17 mouse cellular contexts compared by ENCODE assay signal in the genomic region with DNA sequence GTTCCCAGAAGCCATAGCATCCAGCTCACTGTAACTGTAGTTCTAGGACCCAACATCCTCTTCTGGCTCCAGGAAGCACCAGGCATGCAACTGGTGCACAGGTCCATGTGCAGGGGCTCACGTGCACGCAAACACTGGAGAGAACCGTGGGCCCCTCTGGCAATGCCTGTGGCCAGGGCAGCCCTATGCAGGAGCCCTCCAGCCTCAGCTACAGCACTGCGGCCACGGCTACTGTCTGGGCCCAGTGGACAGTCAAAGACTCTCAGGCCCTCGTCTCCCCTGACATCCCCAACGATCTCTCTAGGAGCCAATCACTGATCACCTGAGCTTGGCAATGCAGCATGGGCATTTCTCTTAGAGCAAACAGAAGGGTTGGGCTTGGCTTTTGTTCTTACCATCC.
DNase-seq lines count a peak whose midpoint lies in the region; ATAC-seq and TF ChIP-seq lines count a peak whose summit lies in the region.
"Had no signal": no experiment of that assay in that cellular context is flagged by ENCODE, and none has a peak within 500 bp of the region (broad histone marks: within the 10 kb centered on the region; RNA-seq: fewer than 3 reads in every experiment).

No protein-coding gene starts in this region.

- 86% methylated on average over 7 of the region's 7 CpGs for WGBS in hindbrain, embryonic 11.5 days
- WGBS in hindbrain, embryonic 10.5 days, result 88% methylated on average over 7 of the region's 7 CpGs
- 84% methylated on average over 7 of the region's 7 CpGs for WGBS in midbrain, embryonic 12.5 days
- WGBS in midbrain, embryonic 11.5 days, result 85% methylated on average over 7 of the region's 7 CpGs
- 83% methylated on average over 7 of the region's 7 CpGs for WGBS in neural tube, embryonic 12.5 days
- 85% methylated on average over 7 of the region's 7 CpGs for WGBS in neural tube, embryonic 15.5 days
- 73% methylated on average over 7 of the region's 7 CpGs for WGBS in stomach, postnatal 0 days

- no peaks in the 10 kb centered on the region for H3K9me3 ChIP-seq in hindbrain, embryonic 11.5 days (ENCODE audit: control insufficient read depth, low read length)
- no peaks in the 10 kb centered on the region; the same call in 1 of the 2 replicates for H3K9me3 ChIP-seq in hindbrain, embryonic 10.5 days
- H3K9me3 ChIP-seq in midbrain, embryonic 12.5 days, result no peaks in the 10 kb centered on the region
- no peaks in the 10 kb centered on the region for H3K9me3 ChIP-seq in midbrain, embryonic 11.5 days (ENCODE audit: control insufficient read depth, low read length)
- no peaks in the 10 kb centered on the region for H3K9me3 ChIP-seq in neural tube, embryonic 12.5 days
- no peaks in the 10 kb centered on the region for H3K9me3 ChIP-seq in neural tube, embryonic 15.5 days (replicated peaks)
- no peaks in the 10 kb centered on the region for H3K9me3 ChIP-seq in stomach, postnatal 0 days (ENCODE audit: control insufficient read depth, low read length)
- H3K9me3 ChIP-seq: forebrain, embryonic 13.5 days; heart, embryonic 13.5 days; liver, embryonic 12.5 days had no signal

- no peak for TF ChIP-seq CTCF in stomach, postnatal 0 days (IDR thresholded peaks at IDR 0.05; ENCODE audit: low read depth)

- H3K27me3 ChIP-seq in hindbrain, embryonic 11.5 days (ENCODE audit: control insufficient read depth, insufficient read depth, low read length), result no peaks in the 10 kb centered on the region
- H3K27me3 ChIP-seq in hindbrain, embryonic 10.5 days (ENCODE audit: insufficient read depth, poor library complexity, severe bottlenecking), result no peaks in the 10 kb centered on the region; the same call in 1 of the 2 replicates
- peaks cover 27% of the 10 kb centered on the region for H3K27me3 ChIP-seq in midbrain, embryonic 12.5 days
- H3K27me3 ChIP-seq in midbrain, embryonic 11.5 days (ENCODE audit: control insufficient read depth, insufficient read depth, low read length), result no peaks in the 10 kb centered on the region
- no peaks in the 10 kb centered on the region for H3K27me3 ChIP-seq in neural tube, embryonic 12.5 days (replicated peaks)
- no peaks in the 10 kb centered on the region for H3K27me3 ChIP-seq in neural tube, embryonic 15.5 days (replicated peaks)
- no peaks in the 10 kb centered on the region for H3K27me3 ChIP-seq in stomach, postnatal 0 days (ENCODE audit: control insufficient read depth, insufficient read depth, low read length)
- H3K27me3 ChIP-seq: heart, embryonic 13.5 days; liver, embryonic 12.5 days had no signal

- H3K4me2 ChIP-seq in hindbrain, embryonic 11.5 days (replicated peaks; ENCODE audit: low read depth, low read length), result no peak overlapping the region
- H3K4me2 ChIP-seq in midbrain, embryonic 12.5 days (replicated peaks), result no peak overlapping the region
- H3K4me2 ChIP-seq in midbrain, embryonic 11.5 days, result no peak overlapping the region
- no peak overlapping the region for H3K4me2 ChIP-seq in neural tube, embryonic 12.5 days (replicated peaks)
- no peak overlapping the region for H3K4me2 ChIP-seq in neural tube, embryonic 15.5 days
- no peak overlapping the region for H3K4me2 ChIP-seq in stomach, postnatal 0 days (replicated peaks; ENCODE audit: low read depth)
- H3K4me2 ChIP-seq: forebrain, embryonic 13.5 days; heart, embryonic 13.5 days; liver, embryonic 12.5 days had no signal

- no peak for DNase-seq in hindbrain, embryonic 11.5 days (ENCODE audit: low spot score)
- DNase-seq in hindbrain, embryonic 10.5 days (ENCODE audit: low spot score), result no peak
- no peak for DNase-seq in midbrain, embryonic 11.5 days (ENCODE audit: low spot score, missing footprints)
- no peak for DNase-seq in stomach, postnatal 0 days (ENCODE audit: low spot score)
- no peak for DNase-seq in kidney, postnatal 36 days
- DNase-seq: adrenal gland, adult 8-10 months; layer of hippocampus, postnatal 36 days had no signal

- no peak overlapping the region for H3K9ac ChIP-seq in hindbrain, embryonic 11.5 days (ENCODE audit: low read depth, low read length)
- H3K9ac ChIP-seq in midbrain, embryonic 12.5 days (replicated peaks), result no peak overlapping the region
- no peak overlapping the region for H3K9ac ChIP-seq in midbrain, embryonic 11.5 days (ENCODE audit: low read length)
- H3K9ac ChIP-seq in neural tube, embryonic 12.5 days, result no peak overlapping the region
- no peak overlapping the region for H3K9ac ChIP-seq in neural tube, embryonic 15.5 days (replicated peaks)
- H3K9ac ChIP-seq in stomach, postnatal 0 days (ENCODE audit: low read length), result no peak overlapping the region
- H3K9ac ChIP-seq: forebrain, embryonic 13.5 days; heart, embryonic 13.5 days; liver, embryonic 12.5 days; liver, postnatal 0 days had no signal

- ATAC-seq in hindbrain, embryonic 11.5 days (ENCODE audit: low FRiP score), result peak; percentile 38; the same call in 1 of the 2 replicates
- peak; percentile 44; the same call in 1 of the 2 replicates for ATAC-seq in midbrain, embryonic 12.5 days (ENCODE audit: low FRiP score, low read depth)
- no peak for ATAC-seq in midbrain, embryonic 11.5 days (ENCODE audit: low FRiP score)
- peak; percentile 7; the same call in 1 of the 2 replicates for ATAC-seq in neural tube, embryonic 12.5 days (ENCODE audit: low FRiP score, low read depth)
- no peak for ATAC-seq in neural tube, embryonic 15.5 days (ENCODE audit: low FRiP score)
- ATAC-seq in stomach, postnatal 0 days (ENCODE audit: low FRiP score, low TSS enrichment), result peak; percentile 38; the same call in 1 of the 2 replicates
- ATAC-seq: liver, embryonic 12.5 days; liver, postnatal 0 days; lung, postnatal 0 days had no signal

- no peaks in the 10 kb centered on the region for H3K4me1 ChIP-seq in hindbrain, embryonic 11.5 days (replicated peaks; ENCODE audit: control insufficient read depth, insufficient read depth, low read length)
- no peaks in the 10 kb centered on the region for H3K4me1 ChIP-seq in hindbrain, embryonic 10.5 days (replicated peaks)
- no peaks in the 10 kb centered on the region for H3K4me1 ChIP-seq in midbrain, embryonic 12.5 days
- no peaks in the 10 kb centered on the region for H3K4me1 ChIP-seq in midbrain, embryonic 11.5 days (ENCODE audit: control insufficient read depth, insufficient read depth, low read length)
- H3K4me1 ChIP-seq in neural tube, embryonic 12.5 days, result no peaks in the 10 kb centered on the region
- no peaks in the 10 kb centered on the region for H3K4me1 ChIP-seq in neural tube, embryonic 15.5 days
- no peaks in the 10 kb centered on the region for H3K4me1 ChIP-seq in stomach, postnatal 0 days (replicated peaks; ENCODE audit: control insufficient read depth, insufficient read depth)
- H3K4me1 ChIP-seq: forebrain, embryonic 13.5 days; heart, embryonic 13.5 days; liver, embryonic 12.5 days had no signal

- no peak overlapping the region for H3K4me3 ChIP-seq in hindbrain, embryonic 11.5 days (ENCODE audit: low read depth, low read length)
- H3K4me3 ChIP-seq in hindbrain, embryonic 10.5 days, result no peak overlapping the region
- H3K4me3 ChIP-seq in midbrain, embryonic 12.5 days, result no peak overlapping the region
- no peak overlapping the region for H3K4me3 ChIP-seq in midbrain, embryonic 11.5 days (ENCODE audit: low read depth, low read length)
- H3K4me3 ChIP-seq in neural tube, embryonic 12.5 days, result no peak overlapping the region
- H3K4me3 ChIP-seq in neural tube, embryonic 15.5 days (replicated peaks), result no peak overlapping the region
- H3K4me3 ChIP-seq in stomach, postnatal 0 days (ENCODE audit: low read depth, low read length), result no peak overlapping the region
- H3K4me3 ChIP-seq: forebrain, embryonic 13.5 days; heart, embryonic 13.5 days; liver, embryonic 12.5 days had no signal

- H3K27ac ChIP-seq in hindbrain, embryonic 11.5 days (ENCODE audit: low read depth, low read length), result no peak overlapping the region
- H3K27ac ChIP-seq in hindbrain, embryonic 10.5 days, result no peak overlapping the region
- no peak overlapping the region for H3K27ac ChIP-seq in midbrain, embryonic 12.5 days (replicated peaks)
- H3K27ac ChIP-seq in midbrain, embryonic 11.5 days (ENCODE audit: low read depth, low read length), result no peak overlapping the region
- H3K27ac ChIP-seq in neural tube, embryonic 12.5 days, result no peak overlapping the region
- H3K27ac ChIP-seq in neural tube, embryonic 15.5 days (replicated peaks), result no peak overlapping the region
- H3K27ac ChIP-seq in stomach, postnatal 0 days (replicated peaks), result no peak overlapping the region
- H3K27ac ChIP-seq: forebrain, embryonic 13.5 days; heart, embryonic 13.5 days; liver, embryonic 12.5 days; macrophage had no signal

- H3K36me3 ChIP-seq in hindbrain, embryonic 11.5 days (ENCODE audit: control insufficient read depth, insufficient read depth, low read length), result 0 out of 2 replicates have a peak, but pooled peaks cover 2% of the 10 kb centered on the region
- H3K36me3 ChIP-seq in hindbrain, embryonic 10.5 days, result peaks cover 37% of the 10 kb centered on the region
- no peaks in the 10 kb centered on the region for H3K36me3 ChIP-seq in midbrain, embryonic 12.5 days
- H3K36me3 ChIP-seq in midbrain, embryonic 11.5 days (ENCODE audit: control insufficient read depth, insufficient read depth, low read length), result no peaks in the 10 kb centered on the region
- H3K36me3 ChIP-seq in neural tube, embryonic 12.5 days, result peaks cover 8% of the 10 kb centered on the region; the same call in 1 of the 2 replicates
- H3K36me3 ChIP-seq in neural tube, embryonic 15.5 days, result peaks cover 5% of the 10 kb centered on the region; the same call in 1 of the 2 replicates
- no peaks in the 10 kb centered on the region for H3K36me3 ChIP-seq in stomach, postnatal 0 days (ENCODE audit: control insufficient read depth, insufficient read depth, low read length)
- H3K36me3 ChIP-seq: G1E; liver, embryonic 12.5 days had no signal

- no peak for TF ChIP-seq EP300 in stomach, postnatal 0 days (optimal IDR thresholded peaks at IDR 0.05)

Comparison
In these comparisons a context has a peak if more than half of its experiments do, and no peak if none do; other contexts are left out.
1. ATAC-seq: peak in hindbrain, embryonic 11.5 days (single experiment), midbrain, embryonic 12.5 days (single experiment), neural tube, embryonic 12.5 days (single experiment) and stomach, postnatal 0 days (single experiment); none in midbrain, embryonic 11.5 days (single experiment) and neural tube, embryonic 15.5 days (single experiment).